Mouse (Mus musculus) ovary, postnatal 36 days (tissue): ENCODE measurements around the gene Fig4.

Source experiments
- DNase-seq: peaks from one replicate; pipeline ENCODE4 v3.0.0; 2022; ENCODE audit warnings: low spot score, mixed read lengths

The Fig4 gene

GRCm38 (mm10) chr10:41214083-41214482 is 89.0 kb downstream of the Fig4 start:
- DNase-seq: no peak

- no peak for DNase-seq
These were observed 93.5 kb downstream of the Fig4 start for GRCm38 (mm10) chr10:41209538-41209937.

GRCm38 (mm10) chr10:41208860-41209377 is 94.1 kb downstream of the Fig4 start:
- DNase-seq: no peak

GRCm38 (mm10) chr10:41205647-41206046 is 97.4 kb downstream of the Fig4 start:
- DNase-seq: no peak

GRCm38 (mm10) chr10:41204637-41205315 is 98.3 kb downstream of the Fig4 start:
- DNase-seq: no peak

- DNase-seq: peak; percentile 8
These were observed 98.9 kb downstream of the Fig4 start for GRCm38 (mm10) chr10:41204191-41204590.

GRCm38 (mm10) chr10:41198719-41199118 is 104.3 kb downstream of the Fig4 start:
- no peak for DNase-seq

GRCm38 (mm10) chr10:41197788-41198187 is 105.3 kb downstream of the Fig4 start:
- no peak for DNase-seq

- no peak for DNase-seq
These were observed 106.8 kb downstream of the Fig4 start for GRCm38 (mm10) chr10:41196295-41196694.

- DNase-seq: no peak
These were observed 113.7 kb downstream of the Fig4 start for GRCm38 (mm10) chr10:41189392-41189791.

- DNase-seq: no peak
These were observed 119.1 kb downstream of the Fig4 start for GRCm38 (mm10) chr10:41183975-41184374.

GRCm38 (mm10) chr10:41182644-41183043 is 120.4 kb downstream of the Fig4 start:
- DNase-seq: no peak

GRCm38 (mm10) chr10:41166141-41166540 is 136.9 kb downstream of the Fig4 start:
- no peak for DNase-seq

- no peak for DNase-seq
These were observed 140.0 kb downstream of the Fig4 start for GRCm38 (mm10) chr10:41163108-41163507.

GRCm38 (mm10) chr10:41157296-41157695 is 145.8 kb downstream of the Fig4 start:
- no peak for DNase-seq

GRCm38 (mm10) chr10:41156693-41157092 is 146.4 kb downstream of the Fig4 start:
- DNase-seq: no peak

GRCm38 (mm10) chr10:41153229-41153750 is 149.8 kb downstream of the Fig4 start:
- no peak for DNase-seq

GRCm38 (mm10) chr10:41151901-41152300 is 151.2 kb downstream of the Fig4 start:
- no peak for DNase-seq

- DNase-seq: no peak
These were observed 151.6 kb downstream of the Fig4 start for GRCm38 (mm10) chr10:41151441-41151840.

GRCm38 (mm10) chr10:41151021-41151420 is 152.0 kb downstream of the Fig4 start:
- no peak for DNase-seq

- no peak for DNase-seq
These were observed 152.6 kb downstream of the Fig4 start for GRCm38 (mm10) chr10:41150496-41150895.

GRCm38 (mm10) chr10:41149307-41149706 is 153.8 kb downstream of the Fig4 start:
- DNase-seq: no peak

GRCm38 (mm10) chr10:41146141-41146540 is 156.9 kb downstream of the Fig4 start:
- DNase-seq: no peak
